Mouse (Mus musculus): ENCODE data around the gene Fkbp1b. TPM values are rescaled to one million over a fixed set of nuclear protein-coding genes. Genes with fewer than 3 reads are reported as not detected.

The Fkbp1b gene
- total RNA-seq, 2 experiments from 2014 or later = 1.0 to 1.7 TPM

Other genes with a start within 250 kb of the Fkbp1b start
- gene Itsn2, start 249.0 kb downstream of the Fkbp1b start, total RNA-seq (2021) = 10 to 100 TPM; 20.5 to 21.2 TPM
- gene Gm3625, start 248.7 kb downstream of the Fkbp1b start, total RNA-seq (2021) = not detected
- gene Fam228a, start 103.2 kb downstream of the Fkbp1b start, total RNA-seq (2021) = under 1 TPM in 1 of 2 experiments, not detected in 1; 0.06 TPM
- 1 to 10 TPM in 1 of 2 experiments, under 1 TPM in 1; 0.86 to 1.6 TPM for gene Pfn4, start 72.6 kb downstream of the Fkbp1b start, total RNA-seq (2021)
- gene Fam228b, start 72.3 kb downstream of the Fkbp1b start, total RNA-seq (2021) = 1 to 10 TPM; 3.5 to 3.6 TPM
- 10 to 100 TPM; 41.3 to 44.8 TPM for gene Sf3b6, start 24.0 kb downstream of the Fkbp1b start, total RNA-seq (2021)
- 1 to 10 TPM; 4.6 to 5.0 TPM for gene Wdcp, start 1.7 kb upstream of the Fkbp1b start, total RNA-seq (2021)
- under 1 TPM; 0.38 to 0.45 TPM for gene Mfsd2b, start 32.8 kb upstream of the Fkbp1b start, total RNA-seq (2021)
- gene Ubxn2a, start 66.1 kb upstream of the Fkbp1b start, total RNA-seq (2021) = 10 to 100 TPM; 50.4 to 52.4 TPM
- gene Atad2b, start 75.8 kb upstream of the Fkbp1b start, total RNA-seq (2021) = 10 to 100 TPM; 17.6 to 18.0 TPM

Data from gastrocnemius, postnatal 14 days (tissue).